Mouse (Mus musculus) midbrain, embryonic 12.5 days (tissue): ENCODE measurements around the gene Abca8b. TPM values are rescaled to one million over a fixed set of nuclear protein-coding genes. Genes with fewer than 3 reads are reported as not detected.
"Not testable (repeated sequence)": the region's sequence is repeated elsewhere in the genome, so short reads cannot be mapped to it uniquely, and the experiment has no call there.

Source experiments
- ATAC-seq: fragments of 200-750 bp; cut with Nextera tagmentation; 2 replicates; pipeline ENCODE4 v1.8.0; 2017; ENCODE audit warnings: low read depth, moderate TSS enrichment, moderate library complexity; ENCODE audit not compliant: low FRiP score
- H3K27ac ChIP-seq: fragments of 300-500 bp; sonication (generic); replicated peaks from 2 replicates; pipeline ENCODE4 v1.5.1; 2016; ENCODE audit warnings: mild to moderate bottlenecking
- H3K27me3 ChIP-seq: fragments of 300-500 bp; sonication (generic); 2 replicates; pipeline ENCODE4 v1.6.1; 2016; ENCODE audit warnings: mild to moderate bottlenecking
- H3K36me3 ChIP-seq: fragments of 300-500 bp; sonication (generic); 2 replicates; pipeline ENCODE4 v1.6.1; 2016
- H3K4me1 ChIP-seq: fragments of 300-500 bp; sonication (generic); 2 replicates; pipeline ENCODE4 v1.6.1; 2016
- H3K4me2 ChIP-seq: fragments of 300-500 bp; sonication (generic); replicated peaks from 2 replicates; pipeline ENCODE4 v1.6.1; 2016; ENCODE audit warnings: mild to moderate bottlenecking, moderate library complexity
- H3K4me3 ChIP-seq: fragments of 300-500 bp; sonication (generic); 2 replicates; pipeline ENCODE4 v1.5.1; 2016; ENCODE audit warnings: mild to moderate bottlenecking
- H3K9ac ChIP-seq: fragments of 300-500 bp; sonication (generic); replicated peaks from 2 replicates; pipeline ENCODE4 v1.6.1; 2016; ENCODE audit warnings: mild to moderate bottlenecking, moderate library complexity
- H3K9me3 ChIP-seq: fragments of 300-500 bp; sonication (generic); 2 replicates; pipeline ENCODE4 v1.6.1; 2016; ENCODE audit warnings: mild to moderate bottlenecking
- WGBS: fragments of 180-500 bp; shearing (Covaris S2); methylation state at CpG from one replicate; pipeline ENCODE4 v1.1.7; 2016; 5-methylcytosine and 5-hydroxymethylcytosine counted together
- polyA plus RNA-seq: library from polyadenylated mRNA; unstranded; fragments of >200 nt; fragmentation: Nextera tagmentation; extraction: Ambion mirVana; gene quantifications from 2 replicates; pipeline ENCODE4 v1.2.1, GENCODE M21; 2016

The Abca8b gene
- polyA plus RNA-seq, 1 experiment from 2014 or later: 0.66 TPM

GRCm38 (mm10) chr11:109961495-109962492 lies 33.9 kb downstream of the Abca8b start:
- H3K4me1 ChIP-seq: peaks cover 2% of the 10 kb centered on the region; the same call in 1 of the 2 replicates
- H3K27ac ChIP-seq: no peak overlapping the region
- 45% methylated on average over 4 of the region's 4 CpGs for WGBS
- no peak overlapping the region for H3K4me3 ChIP-seq
- no peak overlapping the region for H3K4me2 ChIP-seq
- peak; percentile 60; the same call in 1 of the 2 replicates for ATAC-seq
- H3K9me3 ChIP-seq: no peaks in the 10 kb centered on the region
- no peak overlapping the region for H3K9ac ChIP-seq
- H3K36me3 ChIP-seq: no peaks in the 10 kb centered on the region
- H3K27me3 ChIP-seq: no peaks in the 10 kb centered on the region

GRCm38 (mm10) chr11:109955185-109955584 lies 40.5 kb downstream of the Abca8b start:
- H3K4me2 ChIP-seq: no peak overlapping the region
- no peaks in the 10 kb centered on the region for H3K36me3 ChIP-seq
- no peak overlapping the region for H3K4me3 ChIP-seq
- no peaks in the 10 kb centered on the region for H3K9me3 ChIP-seq
- H3K27me3 ChIP-seq: no peaks in the 10 kb centered on the region
- no peak for ATAC-seq
- H3K4me1 ChIP-seq: no peaks in the 10 kb centered on the region
- H3K9ac ChIP-seq: no peak overlapping the region
- H3K27ac ChIP-seq: no peak overlapping the region
- WGBS: 80% methylated on average over 1 of the region's 1 CpGs

GRCm38 (mm10) chr11:109936915-109937314 lies 58.7 kb downstream of the Abca8b start:
- Histone ChIP-seq H3K4me2 (no peak overlapping the region), H3K27ac (no peak overlapping the region), H3K9ac (no peak overlapping the region), H3K4me1 (no peaks in the 10 kb centered on the region), H3K4me3 (no peak overlapping the region), H3K9me3 (no peaks in the 10 kb centered on the region), H3K27me3 (no peaks in the 10 kb centered on the region), H3K36me3 (no peaks in the 10 kb centered on the region)
- no peak for ATAC-seq
- WGBS: 95% methylated on average over 5 of the region's 5 CpGs

GRCm38 (mm10) chr11:109933207-109933606 lies 62.4 kb downstream of the Abca8b start:
- ATAC-seq, H3K4me1 ChIP-seq, H3K27me3 ChIP-seq, H3K4me3 ChIP-seq, H3K9me3 ChIP-seq, H3K27ac ChIP-seq, H3K36me3 ChIP-seq, H3K9ac ChIP-seq, H3K4me2 ChIP-seq: not testable (repeated sequence)
- WGBS: 84% methylated on average over 4 of the region's 4 CpGs

GRCm38 (mm10) chr11:109928489-109928888 lies 67.2 kb downstream of the Abca8b start:
- no peaks in the 10 kb centered on the region for H3K27me3 ChIP-seq
- 0 out of 2 replicates have a peak, but pooled peaks cover 3% of the 10 kb centered on the region for H3K4me1 ChIP-seq
- no peak overlapping the region for H3K4me2 ChIP-seq
- no peak overlapping the region for H3K9ac ChIP-seq
- no peak overlapping the region for H3K4me3 ChIP-seq
- 46% methylated on average over 2 of the region's 2 CpGs for WGBS
- no peaks in the 10 kb centered on the region for H3K36me3 ChIP-seq
- H3K27ac ChIP-seq: no peak overlapping the region
- no peak for ATAC-seq
- no peaks in the 10 kb centered on the region for H3K9me3 ChIP-seq

GRCm38 (mm10) chr11:109926718-109927680 lies 68.6 kb downstream of the Abca8b start:
- no peaks in the 10 kb centered on the region for H3K27me3 ChIP-seq
- H3K4me3 ChIP-seq: no peak overlapping the region
- no peak overlapping the region for H3K9ac ChIP-seq
- H3K27ac ChIP-seq: no peak overlapping the region
- 0 out of 2 replicates have a peak, but pooled peaks cover 3% of the 10 kb centered on the region for H3K4me1 ChIP-seq
- no peaks in the 10 kb centered on the region for H3K9me3 ChIP-seq
- no peak overlapping the region for H3K4me2 ChIP-seq
- ATAC-seq: no peak
- 74% methylated on average over 7 of the region's 7 CpGs for WGBS
- no peaks in the 10 kb centered on the region for H3K36me3 ChIP-seq

GRCm38 (mm10) chr11:109922236-109922635 lies 73.4 kb downstream of the Abca8b start:
- Histone ChIP-seq H3K27me3 (no peaks in the 10 kb centered on the region), H3K27ac (no peak overlapping the region), H3K36me3 (no peaks in the 10 kb centered on the region), H3K9ac (no peak overlapping the region), H3K4me3 (no peak overlapping the region), H3K9me3 (no peaks in the 10 kb centered on the region), H3K4me2 (no peak overlapping the region), H3K4me1 (no peaks in the 10 kb centered on the region)
- 84% methylated on average over 3 of the region's 3 CpGs for WGBS
- ATAC-seq: no peak

GRCm38 (mm10) chr11:109919480-109919879 lies 76.2 kb downstream of the Abca8b start:
- Histone ChIP-seq H3K27ac (no peak overlapping the region), H3K4me3 (no peak overlapping the region), H3K36me3 (no peaks in the 10 kb centered on the region), H3K9me3 (no peaks in the 10 kb centered on the region), H3K9ac (no peak overlapping the region), H3K4me2 (no peak overlapping the region), H3K4me1 (no peaks in the 10 kb centered on the region), H3K27me3 (no peaks in the 10 kb centered on the region)
- WGBS: 85% methylated on average over 2 of the region's 2 CpGs
- ATAC-seq: no peak

- Histone ChIP-seq H3K9me3 (no peaks in the 10 kb centered on the region), H3K36me3 (no peaks in the 10 kb centered on the region), H3K27me3 (no peaks in the 10 kb centered on the region), H3K27ac (no peak overlapping the region), H3K4me1 (no peaks in the 10 kb centered on the region), H3K9ac (no peak overlapping the region), H3K4me3 (no peak overlapping the region), H3K4me2 (no peak overlapping the region)
- ATAC-seq: no peak
- 92% methylated on average over 10 of the region's 10 CpGs for WGBS
Observed at GRCm38 (mm10) chr11:109916654-109917053, 79.0 kb downstream of the Abca8b start.

GRCm38 (mm10) chr11:109913156-109913555 lies 82.5 kb downstream of the Abca8b start:
- ATAC-seq, H3K36me3 ChIP-seq, H3K27ac ChIP-seq, H3K4me3 ChIP-seq, H3K4me1 ChIP-seq, H3K9me3 ChIP-seq, H3K4me2 ChIP-seq, H3K27me3 ChIP-seq, H3K9ac ChIP-seq: not testable (repeated sequence)
- 87% methylated on average over 8 of the region's 8 CpGs for WGBS

GRCm38 (mm10) chr11:109912118-109912517 lies 83.5 kb downstream of the Abca8b start:
- not testable (repeated sequence) for H3K9ac ChIP-seq, H3K9me3 ChIP-seq, H3K4me2 ChIP-seq, H3K36me3 ChIP-seq, ATAC-seq, H3K4me1 ChIP-seq, H3K27me3 ChIP-seq, H3K4me3 ChIP-seq, H3K27ac ChIP-seq
- 72% methylated on average over 1 of the region's 1 CpGs for WGBS

- Histone ChIP-seq H3K27me3 (no peaks in the 10 kb centered on the region), H3K4me3 (no peak overlapping the region), H3K4me1 (no peaks in the 10 kb centered on the region), H3K36me3 (no peaks in the 10 kb centered on the region), H3K4me2 (no peak overlapping the region), H3K27ac (no peak overlapping the region), H3K9me3 (no peaks in the 10 kb centered on the region), H3K9ac (no peak overlapping the region)
- ATAC-seq: no peak
- WGBS: 78% methylated on average over 2 of the region's 2 CpGs
Observed at GRCm38 (mm10) chr11:109909801-109910200, 85.8 kb downstream of the Abca8b start.
